Mouse (Mus musculus): ENCODE data around the gene 9330161L09Rik. TPM values are rescaled to one million over a fixed set of nuclear protein-coding genes. Genes with fewer than 3 reads are reported as not detected.

Gene 9330161L09Rik
- total RNA-seq, 4 experiments from 2014 or later = 1.9 to 4.8 (median 2.9) TPM

GRCm38 (mm10) chr12:103389348-103389727, 18.3 kb downstream of the 9330161L09Rik start:
- DNase-seq (ENCODE audit: low spot score in 2 of 2) = no peak

- peak; percentile 98 for DNase-seq (ENCODE audit: low spot score in 2 of 2)
Measured at GRCm38 (mm10) chr12:103388505-103389347, 18.9 kb downstream of the 9330161L09Rik start, which contains the start of gene Otub2. Otub2 (plus strand) TSS chr12:103388682.

- no peak for DNase-seq (ENCODE audit: low spot score in 2 of 2)
Measured at GRCm38 (mm10) chr12:103380226-103380625, 27.4 kb downstream of the 9330161L09Rik start.

- peak; percentile 57 to 60 for DNase-seq (ENCODE audit: low spot score in 2 of 2)
Measured at GRCm38 (mm10) chr12:103376774-103377173, 30.8 kb downstream of the 9330161L09Rik start.

GRCm38 (mm10) chr12:103376124-103376523, 31.5 kb downstream of the 9330161L09Rik start:
- peak; percentile 71 to 78 for DNase-seq (ENCODE audit: low spot score in 2 of 2)

- DNase-seq (ENCODE audit: low spot score in 2 of 2) = no peak
Measured at GRCm38 (mm10) chr12:103373530-103374236, 33.9 kb downstream of the 9330161L09Rik start.

GRCm38 (mm10) chr12:103371711-103372110, 35.9 kb downstream of the 9330161L09Rik start:
- peak in 1 of 2 experiments; percentile 57 for DNase-seq (ENCODE audit: low spot score in 2 of 2)

GRCm38 (mm10) chr12:103370861-103371260, 36.8 kb downstream of the 9330161L09Rik start:
- DNase-seq (ENCODE audit: low spot score in 2 of 2) = no peak

- no peak for DNase-seq (ENCODE audit: low spot score in 2 of 2)
Measured at GRCm38 (mm10) chr12:103368777-103369176, 38.8 kb downstream of the 9330161L09Rik start.

GRCm38 (mm10) chr12:103368326-103368669, 39.3 kb downstream of the 9330161L09Rik start:
- no peak for DNase-seq (ENCODE audit: low spot score in 2 of 2)

- peak in 1 of 2 experiments; percentile 78 for DNase-seq (ENCODE audit: low spot score in 2 of 2)
Measured at GRCm38 (mm10) chr12:103367620-103368325, 39.8 kb downstream of the 9330161L09Rik start.

- DNase-seq (ENCODE audit: low spot score in 2 of 2) = no peak
Measured at GRCm38 (mm10) chr12:103367171-103367570, 40.4 kb downstream of the 9330161L09Rik start.

- no peak for DNase-seq (ENCODE audit: low spot score in 2 of 2)
Measured at GRCm38 (mm10) chr12:103362336-103362735, 45.3 kb downstream of the 9330161L09Rik start.

- no peak for DNase-seq (ENCODE audit: low spot score in 2 of 2)
Measured at GRCm38 (mm10) chr12:103361539-103362307, 45.9 kb downstream of the 9330161L09Rik start.

GRCm38 (mm10) chr12:103360812-103361211, 46.8 kb downstream of the 9330161L09Rik start:
- DNase-seq (ENCODE audit: low spot score in 2 of 2) = no peak

GRCm38 (mm10) chr12:103358951-103359801, 48.4 kb downstream of the 9330161L09Rik start:
- no peak for DNase-seq (ENCODE audit: low spot score in 2 of 2)

- no peak for DNase-seq (ENCODE audit: low spot score in 2 of 2)
Measured at GRCm38 (mm10) chr12:103358216-103358615, 49.4 kb downstream of the 9330161L09Rik start.

All from layer of hippocampus, adult 8-10 months (tissue).